Mouse (Mus musculus) neural tube, embryonic 11.5 days (tissue): ENCODE measurements around the gene Celf2. TPM values are rescaled to one million over a fixed set of nuclear protein-coding genes. Genes with fewer than 3 reads are reported as not detected.

Experiments
- ATAC-seq: fragments of 200-750 bp; cut with Nextera tagmentation; 2 replicates; pipeline ENCODE4 v1.8.0; 2017; ENCODE audit warnings: moderate number of reproducible peaks, mild to moderate bottlenecking, moderate TSS enrichment, moderate library complexity; ENCODE audit not compliant: insufficient read depth, low FRiP score, low TSS enrichment
- DNase-seq: peaks from one replicate; pipeline ENCODE4 v3.0.0-alpha.2; 2015; ENCODE audit warnings: low spot score
- H3K27ac ChIP-seq: fragments of 300-500 bp; sonication (generic); 2 replicates; pipeline ENCODE4 v1.5.1; 2014; ENCODE audit warnings: low read depth, mild to moderate bottlenecking, low read length
- H3K27me3 ChIP-seq: fragments of 300-500 bp; sonication (generic); 2 replicates; pipeline ENCODE4 v1.6.1; 2014; ENCODE audit warnings: mild to moderate bottlenecking, low read length, mixed read lengths; ENCODE audit not compliant: control insufficient read depth, insufficient read depth
- H3K36me3 ChIP-seq: fragments of 300-500 bp; sonication (generic); 2 replicates; pipeline ENCODE4 v1.6.1; 2014; ENCODE audit warnings: mild to moderate bottlenecking, low read length, moderate library complexity, mixed read lengths; ENCODE audit not compliant: control insufficient read depth, insufficient read depth
- H3K4me1 ChIP-seq: fragments of 300-500 bp; sonication (generic); 2 replicates; pipeline ENCODE4 v1.6.1; 2014; ENCODE audit warnings: low read length, mixed read lengths; ENCODE audit not compliant: control insufficient read depth, insufficient read depth
- H3K4me2 ChIP-seq: fragments of 300-500 bp; sonication (generic); 2 replicates; pipeline ENCODE4 v1.6.1; 2014; ENCODE audit warnings: low read depth, mild to moderate bottlenecking, moderate library complexity
- H3K4me3 ChIP-seq: fragments of 300-500 bp; sonication (generic); 2 replicates; pipeline ENCODE4 v1.5.1; 2014; ENCODE audit warnings: low read depth, low read length
- H3K9ac ChIP-seq: fragments of 300-500 bp; sonication (generic); 2 replicates; pipeline ENCODE4 v1.6.1; 2014; ENCODE audit warnings: mild to moderate bottlenecking, low read length
- H3K9me3 ChIP-seq: fragments of 300-500 bp; sonication (generic); 2 replicates; pipeline ENCODE4 v1.6.1; 2016; ENCODE audit warnings: low read length; ENCODE audit not compliant: control insufficient read depth
- WGBS: fragments of 180-500 bp; shearing (Covaris S2); extraction: QIAGEN DNeasy Blood & Tissue Kit; methylation state at CpG from one replicate; pipeline ENCODE4 v1.1.7; 2014; 5-methylcytosine and 5-hydroxymethylcytosine counted together
- polyA plus RNA-seq: library from polyadenylated mRNA; unstranded; fragments of >200 nt; fragmentation: Nextera tagmentation; extraction: Ambion mirVana; gene quantifications from 2 replicates; pipeline ENCODE4 v1.2.1, GENCODE M21; 2014

The Celf2 gene
- polyA plus RNA-seq, 1 experiment from 2014 or later: 70.3 TPM

DNA sequence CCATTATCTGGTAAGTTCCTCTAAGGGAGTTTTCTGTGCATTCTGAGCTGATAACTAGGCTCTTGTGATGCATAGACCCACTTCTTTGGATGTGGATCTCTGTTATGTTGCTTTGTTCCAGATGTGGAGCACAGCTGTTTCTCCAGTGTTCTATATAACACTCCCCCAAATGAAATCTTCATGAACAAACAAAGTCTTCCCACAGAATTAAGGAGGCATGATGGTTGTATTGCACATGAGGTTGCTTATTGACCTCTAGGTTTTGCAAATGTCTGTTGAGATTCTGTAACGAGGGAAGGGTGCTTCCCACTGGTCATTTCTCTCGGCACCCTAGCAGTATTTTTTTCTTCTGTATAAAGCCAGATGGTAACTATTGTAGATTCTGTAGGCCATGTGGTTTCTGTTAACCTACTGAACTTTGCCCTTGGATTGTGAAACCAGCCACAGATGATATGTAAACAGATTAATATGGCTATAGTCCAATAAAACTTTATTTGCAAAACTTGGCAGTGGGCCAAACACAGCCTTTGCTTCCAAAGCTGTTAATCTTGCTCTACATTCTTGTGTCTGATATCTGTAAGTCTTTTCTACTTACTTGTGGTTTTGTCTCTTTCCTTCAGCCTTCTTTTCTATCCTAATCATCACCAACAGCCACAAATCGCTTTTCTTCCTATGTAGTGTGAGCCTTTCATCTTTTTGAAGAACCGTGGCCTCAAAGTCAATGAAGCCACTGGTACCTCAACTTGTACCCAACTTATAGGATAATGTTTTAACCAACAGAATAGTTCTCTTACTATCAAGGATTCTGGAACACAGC is 263.2 kb downstream of the Celf2 start:
- H3K27me3 ChIP-seq: no peaks in the 10 kb centered on the region
- H3K4me3 ChIP-seq: no peak overlapping the region
- H3K4me1 ChIP-seq: no peaks in the 10 kb centered on the region
- no peaks in the 10 kb centered on the region for H3K9me3 ChIP-seq
- DNase-seq (no peak), ATAC-seq (no peak)
- 69% methylated on average over 4 of the region's 4 CpGs for WGBS
- no peak overlapping the region for H3K27ac ChIP-seq
- H3K36me3 ChIP-seq: no peaks in the 10 kb centered on the region
- no peak overlapping the region for H3K4me2 ChIP-seq
- no peak overlapping the region for H3K9ac ChIP-seq

DNA sequence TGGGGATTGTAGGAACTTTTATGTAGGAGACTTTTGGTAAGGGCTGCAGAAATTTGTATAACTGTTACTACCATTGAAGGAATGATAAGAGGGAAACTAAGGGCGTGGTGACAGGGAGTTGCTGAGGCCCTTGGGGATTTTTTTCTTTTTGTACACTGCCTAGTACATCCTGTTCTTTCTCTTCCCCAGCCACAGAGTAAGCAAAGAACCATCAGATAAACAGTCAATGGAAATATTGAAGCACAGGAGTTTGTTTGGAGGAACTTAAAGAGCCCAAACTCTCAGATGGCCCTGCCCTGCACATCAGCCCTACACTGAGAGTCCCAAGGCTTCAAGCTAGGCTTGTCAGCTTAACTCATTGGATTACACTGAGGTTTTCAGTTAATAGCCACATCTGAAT is 267.2 kb downstream of the Celf2 start:
- DNase-seq (no peak), ATAC-seq (no peak)
- Histone ChIP-seq H3K9ac (no peak overlapping the region), H3K4me1 (no peaks in the 10 kb centered on the region), H3K9me3 (no peaks in the 10 kb centered on the region), H3K27me3 (no peaks in the 10 kb centered on the region), H3K27ac (no peak overlapping the region), H3K36me3 (no peaks in the 10 kb centered on the region), H3K4me2 (no peak overlapping the region), H3K4me3 (no peak overlapping the region)
- WGBS: 80% methylated on average over 1 of the region's 1 CpGs

DNA sequence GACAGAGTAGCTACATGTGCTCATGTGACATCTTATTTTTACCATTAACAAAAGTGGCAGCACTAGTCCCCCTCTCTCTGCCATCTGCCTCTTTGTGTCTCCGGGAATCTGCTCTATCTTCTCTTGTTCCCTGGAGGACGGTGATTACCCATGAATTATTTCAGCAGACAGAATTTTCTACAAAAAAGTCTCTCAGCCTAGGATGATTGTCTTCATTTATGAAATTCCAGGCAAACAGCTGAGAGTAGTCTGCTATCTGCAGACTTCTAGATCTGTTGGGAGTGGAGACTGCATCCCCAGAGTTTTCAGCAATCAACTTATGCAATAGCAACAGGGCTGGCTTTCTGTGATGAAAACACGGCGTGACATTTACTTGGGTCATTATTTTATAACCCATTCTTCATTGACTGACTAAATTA is 267.8 kb downstream of the Celf2 start:
- no peak overlapping the region for H3K4me2 ChIP-seq
- DNase-seq: no peak
- no peak overlapping the region for H3K27ac ChIP-seq
- ATAC-seq: no peak
- no peaks in the 10 kb centered on the region for H3K36me3 ChIP-seq
- H3K9me3 ChIP-seq: no peaks in the 10 kb centered on the region
- H3K27me3 ChIP-seq: no peaks in the 10 kb centered on the region
- no peak overlapping the region for H3K9ac ChIP-seq
- no peaks in the 10 kb centered on the region for H3K4me1 ChIP-seq
- 58% methylated on average over 4 of the region's 4 CpGs for WGBS
- H3K4me3 ChIP-seq: no peak overlapping the region

DNA sequence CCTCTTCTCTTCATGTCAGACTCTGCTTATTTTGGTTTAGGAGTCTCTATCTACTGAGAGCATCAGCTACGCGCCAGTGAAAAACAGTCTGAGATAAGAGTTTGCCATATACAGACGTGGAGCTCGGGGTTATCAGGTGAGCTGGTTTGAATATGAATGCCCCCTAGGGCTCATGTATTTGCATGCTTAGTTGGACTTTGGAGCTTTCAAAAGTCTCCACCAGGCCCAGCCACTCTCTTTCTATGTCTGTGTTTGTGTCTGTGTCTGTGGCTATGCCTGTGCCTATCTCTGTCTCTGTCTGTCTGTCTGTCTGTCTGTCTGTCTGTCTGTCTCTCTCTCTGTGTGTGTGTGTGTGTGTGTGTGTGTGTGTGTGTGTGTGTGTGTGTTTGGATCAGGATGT is 272.1 kb downstream of the Celf2 start:
- DNase-seq: no peak
- 88% methylated on average over 4 of the region's 4 CpGs for WGBS
- no peak overlapping the region for H3K27ac ChIP-seq
- no peaks in the 10 kb centered on the region for H3K27me3 ChIP-seq
- H3K36me3 ChIP-seq: no peaks in the 10 kb centered on the region
- no peaks in the 10 kb centered on the region for H3K9me3 ChIP-seq
- no peak overlapping the region for H3K4me3 ChIP-seq
- H3K4me2 ChIP-seq: no peak overlapping the region
- no peak for ATAC-seq
- H3K9ac ChIP-seq: no peak overlapping the region
- no peaks in the 10 kb centered on the region for H3K4me1 ChIP-seq

DNA sequence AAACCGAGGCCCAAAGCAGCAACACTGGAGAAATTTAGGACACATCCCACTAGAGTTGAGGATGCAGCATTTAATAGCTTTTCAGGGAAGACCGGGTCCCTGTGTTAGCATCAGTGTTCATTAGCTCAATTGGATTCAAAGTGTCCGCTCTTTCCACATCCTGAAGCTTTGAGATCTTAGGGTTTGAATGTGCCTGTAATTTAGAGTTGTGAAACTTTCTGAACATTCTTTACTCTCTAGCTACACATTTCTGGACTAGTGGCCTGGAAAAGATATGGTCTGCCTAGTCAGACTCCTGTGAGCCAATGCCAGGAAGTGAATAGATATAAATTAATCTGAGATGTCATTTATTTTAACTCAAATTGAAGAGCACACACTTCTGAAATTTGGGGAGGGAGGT is 272.9 kb downstream of the Celf2 start:
- 88% methylated on average over 3 of the region's 3 CpGs for WGBS
- H3K4me2 ChIP-seq: no peak overlapping the region
- no peak overlapping the region for H3K27ac ChIP-seq

DNA sequence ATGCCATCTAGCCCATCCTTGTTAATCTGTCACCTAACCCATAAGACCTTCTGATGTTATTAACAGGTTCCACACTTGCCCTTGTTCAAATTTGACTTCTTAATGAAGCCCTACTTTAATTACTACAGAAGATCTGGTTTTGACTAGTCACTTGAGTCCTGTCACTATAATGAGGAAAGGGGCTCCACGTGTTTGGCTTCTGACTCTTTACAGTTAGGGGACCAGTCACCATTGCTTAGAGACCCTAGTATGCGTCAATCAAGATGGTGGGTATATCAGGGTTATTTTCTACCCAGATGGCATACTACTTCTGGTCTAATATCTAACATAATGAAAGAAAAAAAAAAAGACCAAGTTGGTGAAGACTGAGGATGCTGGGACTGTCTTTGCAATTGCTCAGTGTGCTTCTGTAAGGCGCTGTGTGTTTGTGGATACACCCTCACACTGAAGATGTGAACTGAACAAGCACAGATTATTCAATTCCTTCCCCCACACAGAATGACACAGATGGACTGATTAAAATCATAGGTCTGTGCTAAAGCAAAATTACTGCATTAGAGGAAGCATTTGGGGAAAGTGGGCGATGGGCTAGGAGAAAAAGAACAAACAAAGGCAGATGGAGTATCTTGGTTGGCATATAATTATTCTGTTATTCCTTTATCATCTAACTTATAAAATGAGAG is 274.2 kb downstream of the Celf2 start:
- no peak for ATAC-seq

More for the DNA sequence above, 272.9 kb downstream of the Celf2 start:
- Histone ChIP-seq H3K36me3 (no peaks in the 10 kb centered on the region), H3K4me1 (no peaks in the 10 kb centered on the region), H3K4me3 (no peak overlapping the region), H3K9me3 (no peaks in the 10 kb centered on the region), H3K27me3 (no peaks in the 10 kb centered on the region), H3K9ac (no peak overlapping the region)
- DNase-seq: no peak
- ATAC-seq: no peak

DNA sequence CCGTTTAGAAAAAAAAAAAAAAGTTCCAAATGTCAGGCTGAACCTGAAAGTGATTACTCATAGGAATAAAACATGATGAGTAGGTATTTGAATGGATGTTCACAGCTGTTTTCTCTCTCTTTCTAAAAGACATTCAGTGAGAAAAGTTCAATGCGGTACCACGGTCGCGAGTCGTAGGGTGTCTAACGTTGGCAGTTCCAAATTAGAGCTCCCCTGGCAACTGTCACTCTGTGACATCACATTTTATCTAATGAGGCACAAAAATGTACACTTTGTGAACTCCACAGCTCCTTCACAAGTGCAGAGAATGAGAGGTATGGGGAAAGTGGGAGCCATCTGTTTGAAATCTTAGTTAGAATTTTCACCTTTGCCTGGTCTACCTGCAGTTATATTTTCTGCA is 274.8 kb downstream of the Celf2 start:
- no peaks in the 10 kb centered on the region for H3K4me1 ChIP-seq
- no peaks in the 10 kb centered on the region for H3K9me3 ChIP-seq
- H3K9ac ChIP-seq: no peak overlapping the region
- H3K4me3 ChIP-seq: no peak overlapping the region
- no peak overlapping the region for H3K4me2 ChIP-seq
- no peaks in the 10 kb centered on the region for H3K36me3 ChIP-seq
- DNase-seq (no peak), ATAC-seq (no peak)
- no peaks in the 10 kb centered on the region for H3K27me3 ChIP-seq
- H3K27ac ChIP-seq: no peak overlapping the region
- 89% methylated on average over 7 of the region's 7 CpGs for WGBS

More for the DNA sequence above, 274.2 kb downstream of the Celf2 start:
- no peak overlapping the region for H3K27ac ChIP-seq
- no peak for DNase-seq
- H3K4me1 ChIP-seq: no peaks in the 10 kb centered on the region
- 90% methylated on average over 4 of the region's 4 CpGs for WGBS
- H3K9ac ChIP-seq: no peak overlapping the region
- H3K27me3 ChIP-seq: no peaks in the 10 kb centered on the region
- no peak overlapping the region for H3K4me3 ChIP-seq
- no peak overlapping the region for H3K4me2 ChIP-seq
- H3K36me3 ChIP-seq: no peaks in the 10 kb centered on the region
- H3K9me3 ChIP-seq: no peaks in the 10 kb centered on the region

DNA sequence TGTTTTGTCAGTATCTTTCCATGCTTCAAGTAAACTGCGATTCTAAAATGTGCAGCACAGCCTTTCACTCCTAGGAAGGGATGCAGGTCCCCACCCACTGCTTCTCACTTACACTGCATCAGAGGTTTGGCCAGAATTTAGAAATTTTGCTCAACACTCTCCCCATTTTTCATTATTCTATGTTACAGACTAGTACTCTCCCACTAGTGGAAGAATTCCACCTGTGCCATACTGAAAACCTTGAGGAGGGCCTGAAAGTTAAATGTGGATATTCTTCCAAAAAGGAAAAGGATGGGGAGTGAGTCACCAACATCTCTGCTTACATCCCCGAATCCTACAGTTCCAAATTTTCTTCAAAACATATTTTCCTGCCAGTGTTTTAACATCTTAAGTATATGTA is 276.0 kb downstream of the Celf2 start:
- DNase-seq: no peak
- Histone ChIP-seq H3K27me3 (no peaks in the 10 kb centered on the region), H3K4me1 (no peaks in the 10 kb centered on the region), H3K4me3 (no peak overlapping the region), H3K4me2 (no peak overlapping the region), H3K9me3 (no peaks in the 10 kb centered on the region), H3K9ac (no peak overlapping the region), H3K27ac (no peak overlapping the region), H3K36me3 (no peaks in the 10 kb centered on the region)
- 91% methylated on average over 2 of the region's 2 CpGs for whole genome bisulfite sequencing
- ATAC-seq: no peak

DNA sequence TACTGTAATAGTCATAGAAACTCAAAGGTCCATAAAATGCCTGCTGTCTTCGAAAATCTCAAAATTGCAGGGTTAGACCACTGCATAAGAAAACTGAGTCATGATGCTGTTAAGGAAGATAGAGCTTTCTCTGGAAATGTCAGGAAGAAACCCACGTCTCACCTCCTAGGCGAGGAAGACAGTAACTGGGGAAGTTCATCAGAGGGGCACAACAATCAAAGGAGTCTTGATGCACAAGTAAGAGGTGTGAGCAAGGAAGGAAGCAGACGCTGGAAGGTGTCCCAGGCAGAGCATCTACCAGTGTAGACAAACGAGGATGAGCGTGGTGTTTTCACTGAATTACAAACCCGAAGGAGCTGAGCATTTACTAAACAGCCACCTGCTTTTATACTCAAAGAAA is 282.6 kb downstream of the Celf2 start:
- Histone ChIP-seq H3K27ac (no peak overlapping the region), H3K27me3 (no peaks in the 10 kb centered on the region), H3K9me3 (no peaks in the 10 kb centered on the region), H3K4me2 (no peak overlapping the region), H3K9ac (no peak overlapping the region), H3K4me3 (no peak overlapping the region), H3K36me3 (no peaks in the 10 kb centered on the region), H3K4me1 (no peaks in the 10 kb centered on the region)
- DNase-seq: no peak
- no peak for ATAC-seq
- WGBS: 84% methylated on average over 7 of the region's 7 CpGs
